Mouse (Mus musculus) testis, adult 2 months (tissue): ENCODE measurements around the gene Apba2.

Experiments used
- CTCF ChIP-seq: fragments of 200-500 bp; IDR thresholded peaks from 2 replicates; pipeline ENCODE4 v1.5.1; 2012; ENCODE audit warnings: low read depth, mild to moderate bottlenecking, inconsistent platforms, low read length, moderate library complexity; ENCODE audit not compliant: control insufficient read depth, insufficient read depth, insufficient replicate concordance
- POLR2A ChIP-seq: fragments of 200-500 bp; IDR thresholded peaks from 2 replicates; pipeline ENCODE4 v1.6.1; 2012; ENCODE audit warnings: low read depth, mild to moderate bottlenecking, inconsistent platforms, low read length, moderate library complexity; ENCODE audit not compliant: control insufficient read depth

- no peak for TF ChIP-seq POLR2A
- TF ChIP-seq CTCF = no peak
Measured at GRCm38 (mm10) chr7:64754161-64754560, 252.7 kb downstream of the Apba2 start.
